Mouse (Mus musculus) adrenal gland, postnatal 14 days (tissue): ENCODE data around the gene Impg2. TPM values are rescaled to one million over a fixed set of nuclear protein-coding genes. Genes with fewer than 3 reads are reported as not detected.

Source experiments
- DNase-seq: peaks from one replicate; pipeline ENCODE4 v3.0.0; 2021; ENCODE audit warnings: mixed read lengths
- long read RNA-seq, 2 experiments: library from polyadenylated mRNA; stranded (forward); transcript quantifications; one replicate each; pipeline ENCODE4 v2.0.0; 2021
- total RNA-seq: library from RNA; stranded (reverse); gene quantifications from 2 replicates; pipeline ENCODE4 v1.2.3, GENCODE M21; 2021

Gene Impg2
- total RNA-seq, result 0.37 and 0.41 TPM in 2 replicates
- long read RNA-seq, experiment 1, result 0 reads
- long read RNA-seq, experiment 2, result 0 reads

- DNase-seq, result no peak
Measured at GRCm38 (mm10) chr16:56204051-56204450, at the start of gene Impg2. Impg2 (plus strand) TSS chr16:56204313.

GRCm38 (mm10) chr16:56163466-56163865 is 40.6 kb upstream of the Impg2 start:
- DNase-seq, result peak; percentile 25

DNA sequence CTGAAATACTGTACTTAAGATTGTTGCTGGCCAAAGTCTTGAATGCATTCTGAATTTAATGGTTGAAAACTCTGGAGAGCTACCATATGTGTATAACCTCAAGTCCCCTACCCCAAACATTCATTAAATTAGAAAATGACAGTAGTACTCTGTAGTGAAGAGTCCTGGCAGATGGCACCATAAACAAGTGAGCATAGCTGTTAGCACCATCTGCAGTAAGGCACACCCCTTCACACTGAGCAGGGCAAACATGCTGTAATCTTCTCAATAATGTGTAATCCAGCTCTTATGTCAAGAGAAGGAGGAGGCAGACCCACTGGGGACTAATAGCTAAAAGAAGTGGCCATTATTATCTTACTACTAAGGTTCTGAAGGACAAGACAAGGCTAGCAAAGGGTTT is 33.9 kb upstream of the Impg2 start:
- DNase-seq, result no peak

DNA sequence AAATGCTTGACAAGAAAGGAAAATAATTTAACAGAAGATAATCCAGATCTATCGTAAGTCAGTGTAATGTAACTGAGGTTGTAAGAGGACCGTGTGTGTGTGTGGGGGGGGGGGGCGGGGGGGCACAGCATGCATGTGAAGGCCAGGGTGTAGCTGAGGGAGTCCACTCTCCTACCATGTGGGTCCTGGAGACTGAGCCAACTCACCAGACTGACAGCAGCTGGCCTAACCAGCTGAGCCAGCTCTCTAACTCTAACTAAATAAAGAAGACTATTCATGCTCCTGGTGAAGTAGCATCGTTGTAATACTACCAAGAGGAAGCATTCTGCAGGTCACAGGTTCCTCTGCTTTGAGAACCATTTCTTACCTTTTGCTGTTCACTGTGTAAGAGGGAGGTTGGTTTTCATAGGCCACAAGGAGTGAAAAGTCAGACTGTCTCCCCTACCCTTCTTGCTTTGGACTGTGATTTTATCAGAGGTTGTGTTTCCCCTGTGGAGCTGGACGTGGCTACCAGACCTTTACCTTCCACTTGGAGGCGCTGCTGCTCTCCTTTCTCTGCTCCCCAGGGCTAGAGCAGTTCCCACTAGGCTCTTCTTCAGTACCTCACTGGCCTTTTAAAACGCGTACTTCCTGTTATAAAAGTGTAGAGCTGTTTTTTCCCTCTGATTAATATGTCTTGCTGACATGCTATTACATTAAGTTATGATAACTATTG is 28.1 kb upstream of the Impg2 start:
- peak; percentile 52 for DNase-seq

DNA sequence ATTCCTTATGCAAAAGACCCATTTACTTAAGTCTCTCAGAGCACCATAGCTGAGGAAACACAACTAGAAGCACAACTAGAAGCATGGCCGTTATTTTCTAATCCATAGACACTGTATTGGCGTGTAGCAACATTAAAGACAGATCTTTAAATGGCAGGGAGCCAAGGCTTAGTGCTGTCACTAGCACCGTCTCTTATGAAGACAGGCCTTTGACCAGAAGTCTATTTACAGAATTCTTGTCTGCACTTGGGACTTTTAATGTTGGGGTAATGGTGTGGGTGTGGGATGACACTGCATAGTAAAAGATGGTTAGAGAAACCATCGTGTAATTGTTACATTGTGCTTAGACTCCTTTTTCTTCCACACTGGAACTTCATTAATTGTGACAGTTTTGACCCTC is 17.2 kb upstream of the Impg2 start:
- DNase-seq, result no peak

GRCm38 (mm10) chr16:56188198-56188597 is 15.9 kb upstream of the Impg2 start:
- no peak for DNase-seq

GRCm38 (mm10) chr16:56212740-56213139 is 8.6 kb downstream of the Impg2 start:
- DNase-seq, result no peak

DNA sequence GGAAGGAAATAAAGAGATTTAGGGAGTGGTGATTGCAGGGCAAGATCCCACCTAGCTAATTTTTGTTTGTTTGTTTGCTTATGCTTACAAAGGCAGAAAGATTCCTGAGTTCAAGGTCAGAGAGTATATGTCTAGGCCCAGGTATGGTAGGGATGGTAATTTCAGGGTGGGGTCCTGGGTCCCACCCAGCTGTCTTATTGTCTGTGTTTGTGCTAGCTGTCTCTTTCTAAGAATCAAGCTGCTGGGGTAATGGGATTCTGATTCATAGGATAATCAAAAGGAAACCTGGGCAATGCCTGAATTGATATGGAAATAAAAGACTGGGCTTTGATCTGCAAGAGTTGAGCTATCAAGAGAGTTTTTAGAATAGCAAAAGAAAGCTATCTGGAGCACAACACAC is 23.6 kb downstream of the Impg2 start:
- no peak for DNase-seq

DNA sequence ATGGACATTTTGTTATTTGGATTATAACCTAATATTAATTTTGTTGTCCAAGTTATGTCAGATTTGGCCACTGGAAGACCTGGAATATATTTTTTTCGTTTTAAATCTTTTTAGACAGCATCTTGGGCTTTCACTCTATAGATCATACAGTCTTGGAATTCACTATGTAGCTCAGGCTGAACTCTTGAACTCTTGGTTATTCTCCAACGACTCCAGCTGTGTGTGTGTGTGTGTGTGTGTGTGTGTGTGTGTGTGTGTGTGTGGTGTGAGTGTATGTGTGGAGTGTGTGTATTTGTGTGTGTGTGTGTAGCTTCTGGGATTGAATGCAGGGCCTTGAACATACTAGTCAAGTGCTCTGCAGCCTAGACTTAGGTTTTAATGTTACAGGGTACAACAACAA is 25.3 kb downstream of the Impg2 start:
- DNase-seq, result no peak

GRCm38 (mm10) chr16:56231300-56231699 is 27.2 kb downstream of the Impg2 start:
- DNase-seq, result peak; percentile 27

GRCm38 (mm10) chr16:56232736-56233135 is 28.6 kb downstream of the Impg2 start:
- DNase-seq, result no peak

- DNase-seq, result no peak
Measured at GRCm38 (mm10) chr16:56246031-56246430, 41.9 kb downstream of the Impg2 start.

DNA sequence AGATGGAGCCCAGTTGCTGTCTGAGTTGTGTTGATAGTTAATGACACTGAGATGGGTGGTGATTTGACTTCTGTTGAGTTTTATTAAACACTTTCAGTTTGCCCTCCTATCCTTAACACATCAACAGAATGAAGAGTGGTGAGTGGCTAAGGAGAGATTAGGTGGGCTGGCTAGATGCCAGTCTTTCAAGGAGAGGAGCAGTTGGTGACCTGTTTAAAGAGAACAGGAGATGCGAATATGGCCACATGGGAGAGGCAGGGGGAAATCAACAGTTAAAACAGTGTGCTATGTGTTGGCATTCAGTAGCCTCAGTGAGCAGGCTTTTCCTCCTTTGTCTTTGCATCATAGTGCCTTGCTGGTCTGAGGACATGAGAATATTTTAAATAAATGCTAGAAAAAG is 69.8 kb downstream of the Impg2 start:
- DNase-seq, result no peak

DNA sequence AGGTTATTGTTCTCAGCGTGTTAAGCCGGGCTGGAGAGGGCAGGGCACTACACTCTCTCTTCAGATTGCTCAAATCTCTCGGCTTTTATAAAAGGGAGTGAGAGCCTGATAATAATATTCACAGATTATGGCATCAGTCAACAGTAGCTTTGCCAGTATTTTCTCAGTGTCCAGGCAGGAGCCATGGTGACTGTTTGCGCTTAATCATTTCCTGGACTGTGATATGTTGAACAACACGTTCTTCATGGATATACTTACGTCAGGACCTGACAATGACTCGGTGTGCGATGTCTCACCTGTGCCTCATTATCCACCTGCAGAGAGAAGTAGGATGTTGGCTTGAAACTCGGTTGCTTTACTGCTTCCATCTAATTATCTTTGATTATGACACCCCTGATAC is 74.9 kb downstream of the Impg2 start:
- DNase-seq, result no peak

GRCm38 (mm10) chr16:56279752-56280151 is 75.6 kb downstream of the Impg2 start:
- no peak for DNase-seq

GRCm38 (mm10) chr16:56281336-56281735 is 77.2 kb downstream of the Impg2 start:
- no peak for DNase-seq

GRCm38 (mm10) chr16:56283330-56283729 is 79.2 kb downstream of the Impg2 start:
- no peak for DNase-seq

DNA sequence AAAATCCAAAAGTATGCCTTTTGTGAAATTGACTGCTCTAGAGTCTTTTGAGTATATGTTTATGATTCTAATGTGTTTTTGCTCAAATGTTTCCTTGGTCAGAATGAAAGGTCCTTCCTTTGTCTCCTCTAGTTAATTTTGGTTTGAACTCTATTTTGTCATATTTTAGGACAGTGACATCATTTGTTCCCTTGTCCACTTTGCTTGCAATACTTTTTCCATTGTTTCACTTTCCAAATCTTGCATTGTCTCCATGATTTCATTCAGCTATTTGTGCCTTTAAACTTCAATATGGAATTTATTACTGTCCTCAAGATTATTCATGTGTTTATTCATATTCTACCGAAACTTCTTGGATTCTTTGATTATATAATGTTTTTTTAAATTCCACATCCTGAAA is 79.8 kb downstream of the Impg2 start:
- DNase-seq, result no peak

- no peak for DNase-seq
Measured at GRCm38 (mm10) chr16:56286076-56286475, 82.0 kb downstream of the Impg2 start.

GRCm38 (mm10) chr16:56286977-56287376 is 82.9 kb downstream of the Impg2 start:
- DNase-seq, result no peak

DNA sequence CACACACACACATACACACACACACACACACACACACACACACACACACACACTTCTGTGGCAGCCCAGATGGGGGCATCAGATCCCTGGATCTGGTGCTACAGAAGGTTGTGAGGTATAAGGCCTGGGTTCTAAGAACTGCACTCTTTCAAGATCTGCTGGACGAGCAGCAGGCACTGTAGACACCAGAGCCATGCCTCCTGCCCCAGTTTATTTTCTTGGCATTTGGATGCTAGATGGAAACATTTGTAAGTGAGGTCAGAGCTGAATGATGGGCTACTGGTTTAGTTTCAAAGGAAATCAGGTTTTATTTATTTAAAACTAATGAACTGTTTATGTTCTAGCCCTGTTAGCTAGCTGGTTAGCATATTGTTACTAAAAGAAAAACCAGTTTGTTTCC is 90.8 kb downstream of the Impg2 start:
- no peak for DNase-seq

DNA sequence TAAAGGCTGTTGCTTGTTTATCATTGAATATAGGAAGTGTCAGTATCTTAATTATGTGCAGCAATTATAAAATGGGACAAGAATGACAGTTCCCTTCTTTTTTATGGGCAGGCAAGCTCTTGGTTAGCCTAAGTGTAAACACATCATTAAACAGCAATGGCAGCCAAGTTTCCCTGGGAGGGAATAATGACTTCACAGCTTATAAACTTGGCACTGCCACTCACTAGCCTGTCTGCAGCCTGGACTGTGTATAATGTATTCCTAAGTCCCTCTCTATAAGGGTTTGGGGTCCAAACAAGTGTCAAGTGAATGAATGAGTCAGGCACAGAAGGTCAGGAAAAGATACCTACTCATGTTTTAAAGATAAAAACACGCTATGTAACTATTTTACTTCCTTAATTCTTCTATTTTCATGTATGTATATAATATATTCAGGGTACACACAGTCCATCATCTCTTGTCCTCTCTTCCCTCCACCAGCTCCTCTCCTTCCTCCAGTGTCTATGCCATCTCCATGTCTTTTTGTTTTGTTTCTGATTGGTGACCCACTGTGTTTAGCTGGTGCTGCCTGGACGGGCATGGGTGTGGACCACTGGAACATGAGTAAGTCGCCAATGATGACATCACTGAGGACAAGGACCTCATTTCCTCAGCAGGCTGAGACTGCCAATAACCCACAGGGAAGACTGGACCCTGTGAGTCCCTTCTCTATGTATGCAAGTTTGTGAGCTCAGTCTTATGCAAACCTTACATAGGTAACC is 92.0 kb downstream of the Impg2 start:
- no peak for DNase-seq

- DNase-seq, result no peak
Measured at GRCm38 (mm10) chr16:56298248-56298647, 94.1 kb downstream of the Impg2 start.

GRCm38 (mm10) chr16:56298836-56299235 is 94.7 kb downstream of the Impg2 start:
- no peak for DNase-seq
